Mouse (Mus musculus): ENCODE measurements at regions not wholly inside any gene's neighbourhood (a gene's known extent, or its start where the extent isn't known, plus 50 kb on each side); places are given as distances from the start of the nearest gene placed in this dataset.

DNA sequence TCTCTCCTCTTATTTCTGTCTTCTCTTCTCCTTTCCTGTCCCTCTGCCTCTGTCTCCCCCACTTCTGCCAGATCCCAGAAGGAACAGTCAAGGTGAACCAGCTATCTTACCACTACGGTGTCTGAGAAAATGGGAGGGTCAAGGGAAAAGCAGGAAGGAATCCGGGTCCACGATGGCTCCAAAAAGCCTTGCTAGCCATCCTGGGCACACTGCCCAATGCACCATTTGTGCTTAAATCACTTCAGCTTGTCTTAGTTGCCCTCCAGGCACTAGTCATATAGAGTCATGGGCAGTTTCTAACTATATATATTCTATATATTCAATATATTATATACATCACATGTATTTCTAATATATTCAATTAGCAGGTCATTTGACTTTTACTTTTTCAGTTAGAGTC lies 333.1 kb downstream of the En1 start:
- no peak for TF ChIP-seq POLR2A (IDR thresholded peaks at IDR 0.05; ENCODE audit: borderline replicate concordance, low read depth, low read length)
- no peak for TF ChIP-seq CTCF (IDR thresholded peaks at IDR 0.05; ENCODE audit: low read depth, low read length)

All from bone marrow macrophage, adult 2 months (primary cell).